Mouse (Mus musculus) gastrocnemius, postnatal 25 days (tissue): Measurements from ENCODE around the gene Hoxd9. TPM values are rescaled to one million over a fixed set of nuclear protein-coding genes. Genes with fewer than 3 reads are reported as not detected.

Source experiments
- DNase-seq: peaks from one replicate; pipeline ENCODE4 v3.0.0; 2022
- total RNA-seq, 2 experiments: library from RNA; stranded (reverse); gene quantifications; 1 replicate in 1 of 2; 2 replicates in 1 of 2; pipeline ENCODE4 v1.2.3; 2021

Hoxd9 gene
- total RNA-seq, 2 experiments from 2014 or later = 5.7 to 14.7 TPM

DNA sequence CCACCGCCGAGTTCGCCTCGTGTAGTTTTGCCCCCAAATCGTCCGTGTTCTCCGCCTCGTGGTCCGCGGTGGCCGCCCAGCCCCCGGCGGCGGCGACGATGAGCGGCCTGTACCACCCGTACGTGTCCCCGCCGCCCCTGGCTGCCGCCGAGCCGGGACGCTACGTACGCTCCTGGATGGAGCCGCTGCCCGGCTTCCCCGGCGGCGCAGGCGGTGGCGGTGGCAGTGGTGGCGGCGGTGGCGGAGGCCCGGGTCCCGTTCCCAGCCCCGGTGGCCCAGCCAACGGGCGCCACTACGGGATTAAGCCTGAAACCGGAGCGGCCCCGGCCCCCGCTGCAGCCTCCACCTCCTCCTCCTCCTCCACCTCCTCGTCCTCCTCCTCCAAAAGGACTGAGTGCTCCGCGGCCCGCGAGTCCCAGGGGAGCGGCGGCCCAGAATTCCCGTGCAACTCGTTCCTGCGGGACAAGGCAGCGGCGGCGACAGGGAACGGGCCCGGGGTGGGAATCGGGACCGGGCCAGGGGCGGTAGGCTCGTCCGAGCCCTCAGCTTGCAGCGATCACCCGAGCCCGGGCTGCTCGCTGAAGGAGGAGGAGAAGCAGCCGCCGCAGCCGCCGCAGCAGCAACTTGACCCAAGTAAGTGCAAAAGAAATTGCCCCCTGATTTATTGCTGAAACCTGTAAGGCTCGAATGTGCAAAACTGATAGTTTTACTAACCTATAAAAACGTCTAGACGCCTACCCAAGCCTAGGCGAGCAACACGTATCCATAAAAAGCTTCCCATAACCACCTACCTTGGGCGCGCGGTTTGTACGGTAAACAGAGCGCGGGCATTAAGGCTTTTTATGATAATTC lies 900 bp downstream of the Hoxd9 start:
- DNase-seq = peak; percentile 73

DNA sequence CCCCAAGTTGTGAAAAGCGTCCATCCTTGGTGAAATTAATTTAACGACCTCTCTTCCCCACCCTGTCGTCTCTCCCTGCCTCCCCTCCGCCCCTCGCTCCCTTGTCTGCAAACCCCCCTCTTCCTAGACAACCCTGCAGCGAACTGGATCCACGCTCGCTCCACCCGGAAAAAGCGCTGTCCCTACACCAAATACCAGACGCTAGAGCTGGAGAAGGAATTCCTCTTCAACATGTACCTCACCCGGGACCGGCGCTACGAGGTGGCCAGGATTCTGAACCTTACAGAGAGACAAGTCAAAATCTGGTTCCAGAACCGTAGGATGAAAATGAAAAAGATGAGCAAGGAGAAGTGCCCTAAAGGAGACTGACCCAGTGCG lies 1.5 kb downstream of the Hoxd9 start:
- DNase-seq = no peak

DNA sequence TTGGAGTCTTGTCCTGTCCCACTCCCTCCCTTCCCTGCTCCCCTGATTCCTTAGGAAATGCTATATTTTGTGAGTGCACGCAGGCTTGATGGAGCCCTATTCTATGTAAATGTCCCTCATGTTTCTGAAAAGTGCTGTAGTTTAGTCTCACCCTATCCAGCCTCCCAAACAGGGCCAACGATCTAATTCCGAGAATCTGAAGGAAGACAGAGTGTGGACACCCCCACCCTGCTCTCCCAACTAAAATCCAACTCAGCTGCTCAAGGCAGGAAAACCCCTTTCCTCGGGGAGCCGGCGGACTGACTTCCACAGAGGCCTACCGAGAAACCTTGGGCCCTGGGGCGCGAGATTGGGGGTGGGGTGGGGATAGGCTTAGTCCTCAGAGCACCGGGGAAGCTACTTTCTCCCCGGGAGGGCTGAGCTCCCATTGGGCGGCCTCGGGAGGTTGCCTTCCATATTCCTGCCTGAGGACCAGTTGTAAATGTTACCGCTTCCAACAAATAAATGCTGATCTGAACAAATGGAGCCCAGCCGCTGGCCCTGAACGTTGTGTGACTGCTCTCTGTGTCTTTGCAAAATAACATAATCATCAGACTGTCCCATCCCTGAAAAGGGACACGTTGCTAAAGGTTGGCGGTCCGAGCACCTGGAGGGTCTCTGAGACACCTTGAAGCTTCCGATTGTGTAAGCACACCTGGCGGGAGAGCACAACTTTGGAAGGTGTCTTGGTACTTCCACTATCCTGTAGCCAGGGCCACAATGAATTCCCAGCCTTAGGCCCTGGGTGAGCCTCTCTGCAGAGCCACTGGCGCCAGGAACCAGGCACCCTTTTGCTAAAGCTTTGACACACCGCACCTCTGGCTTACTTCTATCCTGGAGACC lies 2.4 kb downstream of the Hoxd9 start:
- DNase-seq = no peak

DNA sequence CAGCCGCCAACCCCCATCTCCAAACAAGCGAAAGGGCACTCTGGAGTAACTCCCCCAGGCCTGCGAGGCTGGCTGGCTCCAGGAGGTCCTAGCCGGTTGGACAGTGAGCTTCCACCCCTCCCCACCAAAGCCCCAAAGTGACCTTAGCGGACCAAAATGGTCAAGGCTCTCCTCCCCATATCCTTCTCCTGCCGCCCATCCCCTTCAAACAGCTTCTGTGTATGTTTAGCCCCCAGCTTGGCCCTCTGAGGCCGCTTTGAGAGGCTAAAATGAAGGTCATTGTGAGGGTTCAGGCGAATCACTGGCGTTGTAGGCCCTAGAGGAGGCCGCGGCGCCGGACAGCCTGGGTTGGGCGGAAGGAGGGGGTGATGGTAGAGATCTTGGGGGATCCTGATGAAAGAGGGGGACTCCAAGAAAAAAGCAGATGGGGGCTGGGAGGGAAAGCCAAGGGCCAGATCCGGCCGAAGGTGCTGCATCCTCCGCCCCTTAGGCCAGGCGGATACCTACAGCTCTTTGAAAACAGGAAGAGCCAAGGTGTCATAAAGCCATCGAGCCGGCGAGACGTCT lies 3.1 kb downstream of the Hoxd9 start:
- DNase-seq = no peak

DNA sequence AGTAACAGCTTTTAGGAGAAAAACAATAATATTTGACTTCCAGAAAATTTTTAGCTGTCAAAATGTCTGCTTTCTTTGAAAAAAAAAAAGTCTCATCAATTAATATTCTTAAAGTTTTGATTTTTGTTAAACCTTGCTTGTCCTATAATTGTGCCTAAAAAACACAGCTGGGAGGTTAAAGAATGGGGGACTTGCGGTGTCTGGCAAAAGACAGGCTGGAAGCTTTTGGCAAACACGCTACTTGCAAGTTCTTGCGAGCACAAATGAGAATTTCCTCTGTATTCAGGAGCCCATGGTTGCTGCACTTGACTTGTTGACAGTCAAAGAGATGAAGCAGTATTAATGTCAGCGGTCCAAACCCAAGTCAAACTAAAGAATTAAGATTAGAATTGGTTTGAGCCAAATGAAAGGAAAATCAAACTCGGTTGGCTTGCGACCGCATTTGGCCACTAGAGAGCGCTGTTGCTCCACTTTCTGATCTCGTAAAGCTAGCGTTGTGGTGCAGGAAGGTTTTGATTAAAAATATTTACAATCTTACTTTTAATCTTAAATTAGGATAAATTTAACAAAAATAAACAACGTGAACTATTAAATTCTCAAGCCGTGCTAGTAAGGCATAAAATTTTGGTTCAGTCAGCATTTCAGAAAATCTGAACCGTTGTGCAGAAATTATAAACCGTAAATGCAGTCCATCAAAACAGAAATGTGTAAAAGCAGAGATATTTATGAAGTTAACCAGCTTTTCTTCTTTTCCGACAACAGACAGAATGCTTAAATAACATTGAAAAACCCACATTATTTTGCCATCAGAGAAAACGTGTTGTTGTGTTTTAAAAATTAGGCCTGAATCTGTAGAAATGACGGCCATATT lies 4.7 kb downstream of the Hoxd9 start:
- DNase-seq = no peak

DNA sequence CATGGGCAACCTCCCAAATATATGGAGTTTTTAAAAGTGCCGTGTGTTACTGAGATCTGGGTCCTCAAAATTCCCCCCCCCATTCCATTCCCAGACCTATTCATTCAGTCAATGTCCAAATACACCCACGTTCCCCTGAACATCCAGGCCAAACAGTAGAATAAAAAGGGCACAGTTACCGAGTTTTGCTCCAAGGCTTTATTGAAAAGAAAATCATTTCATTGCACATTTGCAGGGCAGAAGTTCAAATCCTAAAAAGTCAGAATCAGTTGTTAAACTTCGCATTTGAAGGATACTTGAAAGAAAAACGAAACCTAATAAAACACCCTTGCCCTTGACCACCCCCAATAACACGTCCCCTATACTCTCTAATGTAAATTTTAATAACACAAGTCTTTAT lies 5.3 kb downstream of the Hoxd9 start:
- DNase-seq = no peak

DNA sequence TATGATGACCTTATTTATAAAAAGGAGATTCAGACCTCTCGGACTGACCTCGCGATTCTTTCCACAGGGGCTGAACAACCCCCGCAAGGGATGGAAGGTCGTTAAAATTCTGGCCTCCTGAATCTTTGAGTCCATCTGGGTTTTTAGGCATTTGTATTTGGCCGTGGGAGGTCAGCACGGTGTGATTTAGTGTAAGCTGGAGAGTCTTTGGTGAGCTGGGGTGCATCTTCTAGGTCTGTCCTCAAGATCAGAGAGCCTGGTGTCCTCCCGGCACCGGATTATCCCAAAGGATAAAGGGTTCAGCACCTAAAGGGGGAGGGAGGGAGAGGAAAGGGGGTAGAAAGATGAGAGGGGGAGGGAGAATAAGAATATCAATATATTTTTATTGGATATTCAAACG lies 5.8 kb downstream of the Hoxd9 start:
- DNase-seq = no peak

DNA sequence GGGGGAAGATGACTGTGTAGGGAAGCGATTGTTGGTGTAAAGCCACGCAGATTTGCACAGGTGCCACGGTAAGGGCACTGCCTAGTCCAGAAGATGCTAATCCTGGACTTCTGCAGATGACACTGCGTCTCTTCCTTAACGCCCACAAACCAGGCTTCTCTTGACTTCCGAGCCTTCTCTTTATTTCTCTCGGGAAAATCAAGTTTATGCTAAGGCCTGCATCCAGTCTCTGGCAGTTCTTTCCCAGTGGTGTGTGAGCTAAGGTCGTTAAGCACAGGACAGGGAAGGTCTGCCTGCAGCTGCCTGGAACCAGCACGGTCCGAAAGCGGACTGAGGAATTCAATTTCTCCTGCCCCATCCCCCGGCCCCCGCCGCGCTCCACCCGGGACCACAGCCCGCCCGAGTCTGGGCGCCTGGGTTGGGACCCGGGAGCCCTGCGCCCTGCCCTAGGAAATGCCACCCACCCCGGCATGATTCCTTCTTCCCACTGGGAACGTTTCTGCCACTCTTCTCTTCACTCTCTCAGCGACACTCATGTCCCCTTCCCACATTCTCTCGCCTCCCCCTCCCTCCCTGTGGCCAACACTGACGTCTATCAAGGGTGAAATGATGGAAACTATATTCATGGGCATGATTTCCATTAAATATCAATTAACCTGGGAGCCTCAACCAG lies 6.3 kb downstream of the Hoxd9 start:
- no peak for DNase-seq

DNA sequence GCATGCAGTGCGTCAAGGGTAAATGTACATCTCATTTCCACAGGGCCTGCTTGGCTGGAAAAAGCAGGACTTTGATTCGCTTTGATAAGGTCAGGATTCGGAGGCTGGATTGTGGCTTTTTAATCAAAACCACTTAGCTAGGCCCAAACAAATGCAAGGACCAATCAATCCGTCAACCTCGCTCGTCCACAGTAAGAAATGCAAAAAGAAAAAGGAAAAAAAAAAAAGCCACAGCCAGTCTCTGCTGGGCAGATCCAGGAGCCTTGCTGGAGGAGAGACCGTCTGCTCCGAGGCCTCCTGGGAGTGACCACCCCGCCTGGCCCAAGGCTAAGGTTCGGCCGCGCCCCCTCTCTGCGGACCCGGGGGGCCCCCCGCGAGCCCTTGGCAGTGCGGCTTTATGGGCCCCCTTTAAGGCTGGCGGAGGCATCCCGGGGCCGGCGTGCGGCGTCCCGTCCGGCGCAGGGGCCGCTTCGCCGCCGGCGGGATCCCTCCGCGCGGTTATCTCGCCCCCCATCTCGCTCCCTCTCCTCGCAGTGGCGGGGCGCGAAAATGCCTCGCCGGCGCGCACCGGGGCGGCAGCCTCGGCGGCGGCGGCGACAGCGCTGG lies 7.0 kb downstream of the Hoxd9 start, which contains the start of gene Hoxd8:
Hoxd8 (plus strand) TSS at position 223 of the 606 bp plus-strand sequence.
- peak; percentile 83 for DNase-seq

DNA sequence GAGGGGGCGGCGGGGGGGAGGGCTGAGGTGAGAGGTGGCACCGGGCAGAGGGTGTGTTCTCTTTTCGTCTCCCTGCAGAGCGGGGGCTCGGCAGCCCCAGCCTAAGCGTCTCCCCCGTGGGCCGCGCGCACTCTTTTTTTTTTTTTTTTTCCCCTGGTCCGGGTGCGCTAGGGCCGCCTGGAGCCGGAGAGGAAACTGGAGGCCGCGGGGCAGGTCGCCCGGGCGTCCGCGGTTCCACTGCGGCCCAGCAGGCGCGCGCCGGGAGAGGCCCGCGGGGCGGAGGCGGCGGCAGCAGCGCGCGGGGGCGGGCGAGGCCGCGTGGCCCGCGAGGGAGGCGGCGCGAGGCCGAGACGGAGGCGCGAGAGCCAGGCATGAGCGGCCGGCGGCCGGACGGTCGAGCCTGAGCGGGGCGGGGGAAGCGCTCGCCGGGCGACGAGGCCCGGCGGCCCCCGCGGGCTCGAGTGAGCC lies 7.5 kb downstream of the Hoxd9 start:
- no peak for DNase-seq

DNA sequence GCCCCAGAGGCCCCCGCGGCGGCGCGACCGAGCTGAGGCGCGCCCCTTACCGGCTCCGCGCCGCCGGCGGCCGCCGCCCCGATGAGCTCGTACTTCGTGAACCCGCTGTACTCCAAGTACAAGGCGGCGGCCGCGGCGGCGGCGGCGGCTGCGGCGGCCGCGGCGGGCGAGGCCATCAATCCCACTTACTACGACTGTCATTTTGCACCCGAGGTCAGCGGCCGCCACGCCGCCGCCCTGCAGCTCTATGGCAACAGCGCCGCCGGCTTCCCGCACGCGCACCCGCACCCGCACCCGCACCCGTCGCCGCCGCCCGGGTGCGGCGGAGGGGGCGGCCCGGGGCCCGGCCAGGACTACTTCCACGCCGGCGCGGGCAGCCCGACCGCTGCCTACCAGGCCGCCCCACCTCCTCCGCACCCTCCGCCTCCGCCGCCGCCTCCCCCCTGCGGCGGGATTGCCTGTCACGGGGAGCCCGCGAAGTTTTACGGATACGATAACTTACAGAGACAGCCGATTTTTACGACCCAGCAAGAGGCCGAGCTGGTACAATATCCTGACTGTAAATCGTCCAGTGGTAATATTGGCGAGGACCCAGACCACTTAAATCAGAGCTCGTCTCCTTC lies 8.1 kb downstream of the Hoxd9 start:
- DNase-seq = peak; percentile 61

DNA sequence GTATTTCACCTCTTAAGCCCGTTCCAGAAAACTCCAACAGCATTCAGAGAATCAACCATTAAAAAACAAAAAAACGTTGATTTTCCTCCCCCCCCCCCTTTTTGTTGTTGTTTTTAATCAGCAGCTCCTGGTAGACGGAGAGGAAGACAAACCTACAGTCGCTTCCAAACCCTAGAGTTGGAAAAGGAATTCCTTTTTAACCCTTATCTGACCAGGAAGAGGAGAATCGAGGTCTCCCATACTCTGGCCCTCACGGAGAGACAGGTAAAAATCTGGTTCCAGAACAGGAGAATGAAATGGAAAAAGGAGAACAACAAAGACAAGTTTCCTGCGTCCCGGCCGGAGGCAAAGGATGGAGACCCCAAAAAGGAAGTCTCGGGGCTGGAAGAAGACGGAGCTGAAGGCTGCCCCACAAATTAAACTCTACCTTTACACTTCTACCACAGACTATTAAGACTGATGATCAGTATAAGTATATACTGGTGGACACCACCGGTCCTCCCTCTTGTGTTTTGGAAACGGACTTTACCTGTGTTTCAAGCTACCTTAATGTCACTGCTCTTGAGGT lies 8.9 kb downstream of the Hoxd9 start:
- no peak for DNase-seq

DNA sequence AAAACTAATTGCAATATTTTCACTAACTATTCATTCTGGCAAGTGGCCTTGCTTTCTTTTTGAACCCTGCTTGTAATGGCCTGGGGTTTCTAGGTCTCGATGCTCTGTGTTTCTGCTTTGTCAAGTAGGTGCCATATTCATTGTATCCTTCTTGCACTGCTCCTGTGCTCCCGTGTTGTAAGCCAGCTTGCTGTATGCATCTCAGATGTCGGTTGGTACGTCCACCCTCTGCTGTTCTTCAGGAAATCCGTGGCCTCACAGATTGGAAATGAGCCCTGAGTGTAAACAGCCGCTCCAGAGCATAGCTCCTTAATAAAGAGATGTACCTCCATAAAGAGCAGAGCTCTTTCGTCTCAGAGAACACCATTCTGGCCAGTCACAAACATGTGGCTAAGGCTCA lies 10.1 kb downstream of the Hoxd9 start:
- DNase-seq = no peak

DNA sequence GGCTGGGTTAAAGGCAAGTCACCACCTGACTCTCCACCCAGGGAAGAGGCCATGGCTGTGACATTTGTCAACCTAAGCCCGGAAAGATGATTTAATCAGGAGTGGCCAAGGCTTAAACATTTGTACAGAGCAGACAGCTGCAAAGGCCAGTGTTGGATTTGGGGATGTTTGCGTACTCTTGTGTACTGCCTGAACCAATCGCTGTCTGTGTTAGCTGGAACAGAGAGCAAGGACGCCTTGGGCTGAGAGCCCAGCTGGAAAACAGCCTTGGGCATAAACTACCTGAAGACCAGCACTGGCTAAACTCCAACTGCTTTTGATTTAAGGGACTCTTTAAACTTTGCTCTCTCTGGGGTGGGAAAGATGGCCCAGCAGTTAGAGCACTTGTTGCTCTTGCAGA lies 11.1 kb downstream of the Hoxd9 start:
- DNase-seq = no peak

DNA sequence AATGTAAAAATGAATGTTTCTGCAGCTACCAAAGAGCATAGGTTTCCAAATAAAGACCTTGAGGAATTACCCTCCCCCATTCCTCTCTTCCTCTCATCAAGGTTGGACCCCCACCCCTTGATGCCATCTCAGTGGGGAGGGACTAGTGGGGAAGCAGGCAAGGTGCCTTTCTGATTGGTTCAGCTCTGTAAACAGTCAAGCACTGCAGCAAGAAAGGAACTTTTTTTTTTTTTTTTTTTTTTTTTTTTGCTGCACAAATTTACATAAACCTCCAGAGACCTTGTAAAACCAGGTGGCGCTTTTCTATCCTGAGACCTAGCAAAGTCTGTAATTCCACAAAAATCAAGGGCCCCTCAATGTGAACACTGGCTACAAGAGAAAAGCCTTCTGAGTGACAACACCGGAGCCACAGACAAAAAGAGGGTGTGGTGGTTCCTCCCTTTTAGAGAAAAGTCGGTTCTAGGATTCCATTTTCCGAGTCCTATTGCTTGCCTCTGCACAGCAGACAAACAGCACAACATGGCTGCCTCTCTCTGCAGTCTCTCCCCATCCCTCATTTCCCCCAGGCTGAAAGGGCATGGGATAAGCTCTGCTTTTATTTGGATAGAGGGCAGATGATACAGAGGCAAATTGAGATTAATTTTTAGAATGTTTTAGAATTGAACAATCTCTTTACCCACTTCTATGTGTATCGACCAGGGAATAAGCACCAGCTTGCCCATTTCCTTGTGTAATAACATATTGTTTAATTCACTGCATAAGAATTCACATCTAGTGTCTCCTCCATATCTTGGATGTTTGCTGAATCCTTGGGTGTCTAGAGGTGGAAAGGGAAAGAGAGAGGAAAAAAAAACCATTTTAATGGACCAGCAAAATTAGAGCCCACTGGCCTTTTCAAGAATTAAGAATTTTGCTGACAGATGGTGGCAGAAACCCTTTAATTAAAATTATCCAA lies 12.2 kb downstream of the Hoxd9 start:
- DNase-seq = no peak

DNA sequence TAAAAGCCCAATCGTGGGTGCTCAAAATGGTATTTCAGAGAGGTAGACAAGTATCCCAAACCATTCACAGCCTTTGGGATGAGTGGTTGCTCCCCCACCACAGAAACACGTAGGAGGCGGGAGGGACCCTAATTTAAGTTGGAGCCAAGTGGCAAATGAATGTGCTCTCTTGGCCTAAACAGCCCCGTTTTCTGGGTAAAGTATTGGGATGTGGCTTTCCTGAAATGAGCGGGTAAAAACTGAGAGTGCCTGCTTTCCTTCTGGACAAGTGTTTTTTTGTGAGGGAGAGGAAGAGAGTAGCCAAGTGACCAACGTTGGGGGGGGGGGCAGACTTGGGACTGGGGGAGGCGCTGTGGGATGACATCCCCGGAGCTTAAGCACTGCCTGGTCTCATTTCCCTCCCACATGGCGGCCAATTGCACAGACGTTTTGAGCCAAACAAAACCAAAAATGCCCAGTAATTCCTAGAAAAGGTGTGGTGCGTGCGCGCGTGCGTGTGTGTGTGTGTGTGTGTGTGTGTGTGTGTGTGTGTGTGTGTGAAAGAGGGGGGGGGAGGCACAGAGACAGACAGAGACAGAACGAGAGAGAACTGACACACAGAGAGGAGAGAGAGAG lies 13.5 kb downstream of the Hoxd9 start:
- no peak for DNase-seq

DNA sequence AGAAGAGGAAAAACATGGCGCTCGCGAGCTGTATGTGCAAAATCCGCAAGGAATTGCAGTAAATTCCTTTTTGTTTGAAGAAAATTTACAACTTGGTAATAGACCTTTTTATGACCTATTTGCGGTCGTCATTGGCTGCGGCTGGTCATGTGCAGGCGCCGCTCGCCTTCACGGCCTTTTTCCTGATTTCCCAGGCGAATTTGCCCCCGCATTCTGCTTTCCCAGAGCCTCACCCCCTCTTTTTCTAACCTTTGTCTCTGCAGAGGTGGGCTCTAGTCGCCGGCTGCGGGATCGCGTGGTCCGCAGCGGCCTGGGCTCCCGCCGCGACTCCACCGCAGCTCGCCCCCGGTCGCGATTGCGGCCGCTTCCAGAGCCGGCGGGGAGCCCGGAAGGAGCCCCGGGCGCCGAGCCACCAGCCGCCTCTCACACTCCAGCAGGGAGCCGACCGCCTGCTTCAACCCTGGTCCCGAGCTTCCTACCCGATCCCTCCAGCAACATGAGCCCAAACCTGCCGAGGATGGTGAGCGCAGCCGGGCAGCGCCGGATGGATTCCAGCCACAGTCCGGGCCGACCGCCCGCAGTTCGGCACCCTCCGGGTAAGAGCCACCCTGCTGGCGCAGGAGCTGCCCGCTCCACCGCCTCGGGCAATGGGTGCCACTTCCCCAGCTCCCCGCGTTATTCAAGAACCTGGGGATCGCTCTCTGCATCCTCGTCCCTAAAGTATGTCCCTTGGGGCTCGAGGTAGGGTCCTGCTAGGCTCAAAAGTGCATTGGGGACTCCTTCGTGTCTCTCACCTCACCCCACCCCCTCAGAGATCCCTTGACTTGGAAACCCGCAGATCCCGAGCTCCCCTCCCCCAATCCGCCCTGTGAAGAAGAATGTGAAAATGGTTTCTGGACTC lies 14.4 kb downstream of the Hoxd9 start, which contains the start of the genes Hoxd3 and Hoxd4:
Hoxd3 (plus strand) TSS at position 207 of the 901 bp plus-strand sequence.
Hoxd4 (plus strand) TSS at position 209 of the 901 bp plus-strand sequence.
- peak; percentile 70 for DNase-seq
